Mouse (Mus musculus): ENCODE data around the gene Fam53b.

DNA sequence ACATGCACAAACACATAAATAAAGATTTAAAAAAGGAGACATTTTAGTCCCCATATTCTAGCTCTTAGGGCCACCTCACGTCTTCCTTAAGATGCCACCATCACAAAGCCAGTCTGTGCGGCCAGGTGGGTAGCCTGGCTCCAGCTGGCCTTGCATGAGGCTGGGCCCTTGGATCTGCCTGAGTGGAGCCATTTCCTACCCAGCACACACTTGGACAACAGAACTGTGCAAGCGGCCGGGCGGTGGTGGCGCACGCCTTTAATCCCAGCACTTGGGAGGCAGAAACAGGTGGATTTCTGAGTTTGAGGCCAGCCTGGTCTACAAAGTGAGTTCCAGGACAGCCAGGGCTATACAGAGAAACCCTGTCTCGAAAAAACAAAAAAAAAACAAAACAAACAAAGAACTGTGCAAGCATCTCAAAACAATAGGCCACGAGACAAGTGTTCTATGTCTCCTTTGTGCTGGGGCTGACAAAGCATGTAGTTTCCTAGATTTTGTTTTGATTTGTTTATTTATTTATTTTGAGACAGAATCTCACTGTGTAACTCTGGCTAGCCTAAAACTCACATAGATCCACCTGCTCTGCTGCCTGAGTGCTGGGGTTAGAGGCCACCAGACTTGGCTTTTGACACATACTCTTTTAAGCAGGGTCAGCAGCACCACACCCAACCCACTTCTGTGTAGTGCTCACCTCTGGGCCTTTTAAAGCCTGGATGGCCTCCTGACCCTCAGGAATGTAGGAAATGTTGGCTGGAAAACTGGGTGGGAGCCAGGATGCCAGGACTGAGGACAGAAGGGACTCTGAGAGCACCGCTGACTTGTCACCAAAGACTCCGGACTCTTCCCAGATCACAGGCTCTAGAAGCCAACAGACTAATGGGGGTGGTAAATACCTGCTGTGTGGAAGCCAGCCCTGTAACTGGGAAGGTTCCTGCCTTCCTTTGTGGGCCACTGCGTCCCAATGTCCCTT lies 91.0 kb downstream of the Fam53b start:
- TF ChIP-seq POLR2A (IDR thresholded peaks at IDR 0.05; ENCODE audit: borderline replicate concordance, low read depth, low read length) = no peak
- TF ChIP-seq CTCF (IDR thresholded peaks at IDR 0.05; ENCODE audit: low read depth, low read length) = no peak
